Mouse (Mus musculus): ENCODE data around the gene Ogfod2. TPM values are rescaled to one million over a fixed set of nuclear protein-coding genes. Genes with fewer than 3 reads are reported as not detected.

Ogfod2 gene
- total RNA-seq, 1 experiment from 2014 or later: 8.5 TPM

DNA sequence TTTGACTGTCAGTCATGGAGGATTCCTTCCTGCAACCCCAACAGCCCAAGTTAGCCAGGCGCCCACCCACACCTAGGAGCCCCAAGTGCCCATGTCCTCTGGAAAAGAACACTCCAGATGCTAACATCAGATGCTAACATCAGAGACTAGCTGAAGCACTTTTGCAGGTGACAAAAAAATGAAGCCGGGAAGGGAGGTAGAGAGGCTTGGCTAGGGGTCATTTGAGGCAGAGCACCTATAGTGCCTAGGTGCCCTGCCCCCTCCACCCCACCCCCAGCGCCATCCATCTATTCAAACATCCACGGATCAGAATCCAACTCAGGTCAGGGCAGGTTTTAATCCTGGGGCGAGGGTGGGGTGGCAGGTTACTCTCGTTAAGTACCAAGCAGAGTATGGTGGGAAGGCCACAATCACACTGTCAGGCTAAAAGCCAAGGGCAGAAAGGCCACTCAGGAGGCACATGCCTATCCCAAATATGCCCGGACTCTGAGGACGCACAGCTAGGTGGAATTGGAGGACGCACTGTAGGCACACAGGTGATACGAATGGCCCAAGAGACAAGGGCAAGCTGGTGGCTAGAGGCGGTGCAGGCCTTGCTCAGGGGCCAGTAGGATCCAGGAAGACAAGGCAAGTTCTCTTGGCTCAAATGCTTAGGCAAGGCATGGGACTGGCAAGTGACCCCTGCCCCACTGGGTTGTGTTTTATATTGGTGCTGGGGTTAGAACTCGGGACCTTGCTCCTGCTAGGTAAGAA, 18.1 kb upstream of the Ogfod2 start:
- ATAC-seq (replicated peaks; ENCODE audit: low read depth, poor library complexity, severe bottlenecking): no peak

DNA sequence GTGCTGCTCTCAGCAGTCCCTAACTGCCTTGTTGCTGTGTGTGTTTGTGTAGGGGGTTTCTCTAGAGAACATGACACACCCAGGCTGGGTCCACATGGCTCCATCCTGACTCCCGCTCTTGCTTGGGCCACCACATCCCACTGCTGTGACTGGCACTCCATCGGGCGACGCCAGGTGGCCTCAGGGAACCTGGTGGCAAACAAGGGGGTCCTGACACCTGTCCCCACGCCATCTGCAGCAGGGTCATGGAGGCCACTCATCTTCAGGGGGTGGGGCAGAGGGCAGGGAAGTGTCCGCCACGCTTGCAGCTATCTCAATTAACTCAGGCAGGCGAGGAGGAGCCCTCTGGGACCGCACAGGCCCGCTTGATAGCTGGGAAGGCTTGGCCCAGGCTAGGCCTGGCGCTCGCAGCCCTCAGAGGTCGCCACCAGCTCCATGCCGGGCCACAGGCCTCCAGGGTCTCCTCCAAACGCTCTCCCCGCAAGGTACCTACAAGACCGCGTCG, 17.0 kb upstream of the Ogfod2 start:
- peak; percentile 9 for ATAC-seq (replicated peaks; ENCODE audit: low read depth, poor library complexity, severe bottlenecking)

DNA sequence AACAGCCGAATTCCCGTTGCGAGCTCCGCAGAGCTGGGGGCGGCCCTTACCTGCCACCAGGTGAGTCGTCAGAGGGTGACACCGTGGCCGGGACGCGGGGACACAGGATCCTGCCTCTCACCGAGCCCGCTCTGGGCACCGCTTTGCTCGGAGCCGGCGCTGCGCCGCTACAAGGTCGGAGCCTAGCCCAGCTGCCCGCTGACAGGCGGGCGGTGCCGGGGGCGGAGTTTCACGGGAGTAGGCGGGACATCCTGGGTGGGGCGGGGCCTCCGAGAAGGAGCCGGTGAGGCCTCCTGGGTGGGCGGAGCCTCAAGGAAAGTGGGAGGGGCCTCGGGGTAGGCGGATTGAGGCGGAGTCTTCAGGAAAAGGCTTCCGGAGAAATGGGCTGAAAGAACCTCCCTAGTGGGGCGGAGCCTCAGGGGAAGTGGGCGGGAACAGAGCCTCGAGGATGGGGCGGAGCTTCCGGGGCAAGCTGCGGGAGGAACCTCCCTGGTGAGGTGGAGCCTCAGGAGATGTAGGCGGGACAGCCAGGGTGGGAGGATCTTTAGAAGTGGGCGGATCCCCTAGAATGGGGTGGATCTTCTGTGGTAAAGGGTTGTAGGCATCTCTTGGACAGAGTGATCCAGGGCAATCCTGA, 16.4 kb upstream of the Ogfod2 start, which contains the start of gene Abcb9:
Gene Abcb9 (minus strand): TSS at position 203 of the 637 bp plus-strand sequence.
- ATAC-seq (replicated peaks; ENCODE audit: low read depth, poor library complexity, severe bottlenecking): peak; percentile 88

DNA sequence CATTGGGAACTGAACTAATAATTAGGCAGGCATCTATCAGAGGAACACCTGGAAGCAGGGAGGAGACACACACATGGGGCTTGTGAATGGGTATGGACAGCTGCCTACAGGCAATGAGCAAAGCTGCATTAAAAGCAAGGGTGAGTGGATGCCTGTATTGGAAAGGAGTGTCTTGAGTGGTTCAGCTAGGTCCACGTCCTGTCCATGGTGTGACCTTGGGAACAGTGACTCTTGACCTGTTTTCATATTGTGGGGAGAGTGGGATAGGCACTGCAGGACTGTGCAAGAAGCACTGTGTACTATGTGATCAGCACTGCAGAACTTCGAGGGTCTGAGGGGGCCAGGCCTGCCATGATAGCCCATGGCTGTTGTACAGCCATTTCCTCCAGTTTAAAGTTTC, 13.2 kb upstream of the Ogfod2 start:
- no peak for ATAC-seq (replicated peaks; ENCODE audit: low read depth, poor library complexity, severe bottlenecking)

DNA sequence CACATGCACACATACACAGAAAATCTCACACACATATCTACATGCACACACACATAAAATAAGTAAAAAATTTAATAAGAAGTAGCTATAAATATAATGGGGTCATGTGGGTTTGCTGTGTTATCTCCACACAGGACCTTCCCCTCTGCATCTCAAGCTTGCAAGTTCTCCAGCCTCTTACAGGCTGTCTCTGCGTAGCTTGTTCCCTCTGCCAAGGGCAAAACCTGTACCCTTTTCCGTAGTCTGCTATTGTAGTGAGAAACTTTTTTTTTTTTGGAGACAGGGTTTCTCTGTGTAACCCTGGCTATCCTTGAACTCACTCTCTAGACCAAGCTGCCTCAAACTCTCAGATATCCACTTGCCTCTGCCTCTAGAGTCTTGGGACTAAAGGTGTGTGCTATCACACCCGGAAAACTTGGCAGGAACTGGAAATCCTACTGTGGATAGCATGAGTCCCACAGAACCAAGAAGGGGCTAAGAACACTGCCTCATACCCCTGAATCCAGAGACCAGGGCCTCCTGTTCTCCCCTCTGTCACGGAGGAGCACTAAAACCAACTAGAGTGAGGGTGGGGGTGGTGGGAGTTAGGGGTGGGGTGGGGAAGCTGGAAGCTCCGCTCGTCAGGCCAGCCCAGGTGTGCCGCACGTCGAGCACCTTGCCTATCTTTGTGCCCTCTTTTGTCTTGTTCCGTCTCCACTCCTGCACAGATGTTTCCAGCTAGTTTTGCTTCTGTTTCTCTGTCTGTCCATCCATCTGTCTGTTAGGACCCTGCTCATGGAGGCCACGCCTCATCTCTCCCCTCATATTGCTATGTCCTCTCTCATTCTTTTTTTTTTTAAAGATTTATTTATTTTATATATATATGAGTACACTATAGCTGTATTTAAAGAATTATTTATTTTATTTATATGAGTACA, 11.7 kb upstream of the Ogfod2 start:
- ATAC-seq (replicated peaks; ENCODE audit: low read depth, poor library complexity, severe bottlenecking): no peak

DNA sequence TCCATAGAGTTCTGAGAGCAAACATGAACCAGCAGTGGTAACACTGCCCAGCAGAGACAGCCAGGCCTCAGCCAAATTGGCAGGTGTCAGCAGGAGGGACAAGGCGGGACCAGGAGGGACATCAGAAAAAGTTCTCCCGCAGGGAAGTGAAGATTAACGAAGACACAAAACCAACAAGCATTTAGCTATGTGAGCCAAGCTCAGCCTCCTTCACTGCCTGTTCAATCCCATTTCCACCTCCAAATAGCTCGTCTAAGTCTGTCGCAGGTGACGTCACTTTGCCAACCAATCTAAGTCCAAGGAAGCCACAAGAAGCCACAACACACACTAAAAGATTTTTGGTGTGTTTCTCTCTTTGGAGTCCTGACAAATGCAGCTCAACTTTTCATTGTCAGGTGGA, 9.8 kb upstream of the Ogfod2 start:
- no peak for ATAC-seq (replicated peaks; ENCODE audit: low read depth, poor library complexity, severe bottlenecking)

DNA sequence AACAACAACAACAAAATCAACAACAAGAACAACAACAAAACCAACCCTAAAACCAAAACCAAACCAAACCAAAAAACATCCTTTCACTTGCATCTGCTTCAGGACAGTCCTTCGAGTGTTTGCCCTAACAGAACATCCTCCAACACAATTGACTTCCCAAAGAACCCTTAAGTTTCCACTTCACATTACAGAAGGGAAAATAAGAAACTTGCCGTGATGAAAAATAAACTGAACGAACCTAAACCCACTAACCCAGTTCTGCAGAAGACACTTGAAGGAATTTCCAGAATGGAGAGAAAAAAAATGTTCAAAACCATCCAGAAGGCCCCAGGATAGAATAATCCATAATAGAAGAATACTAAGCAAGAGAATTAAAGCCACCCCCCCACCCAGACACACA, 9.1 kb upstream of the Ogfod2 start:
- ATAC-seq (replicated peaks; ENCODE audit: low read depth, poor library complexity, severe bottlenecking): no peak

DNA sequence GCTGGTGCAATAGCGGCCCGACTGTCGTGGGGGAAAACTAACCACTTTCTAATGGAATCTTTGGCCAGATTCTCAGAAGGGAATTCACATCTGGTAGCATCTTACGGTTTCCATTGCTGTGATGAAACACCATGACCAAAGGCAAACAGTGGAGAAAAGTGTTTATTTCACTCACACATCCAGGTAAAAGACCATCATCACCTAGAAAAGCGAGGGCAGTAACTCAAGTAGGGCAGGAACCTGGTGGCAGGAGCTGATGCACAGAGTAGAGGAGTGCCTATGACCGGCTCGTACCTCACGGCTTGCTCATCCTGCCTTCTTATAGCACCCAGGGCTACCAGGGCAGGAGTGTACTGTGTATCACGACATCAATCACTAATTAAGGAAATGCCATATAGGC, 8.5 kb upstream of the Ogfod2 start:
- no peak for ATAC-seq (replicated peaks; ENCODE audit: low read depth, poor library complexity, severe bottlenecking)

DNA sequence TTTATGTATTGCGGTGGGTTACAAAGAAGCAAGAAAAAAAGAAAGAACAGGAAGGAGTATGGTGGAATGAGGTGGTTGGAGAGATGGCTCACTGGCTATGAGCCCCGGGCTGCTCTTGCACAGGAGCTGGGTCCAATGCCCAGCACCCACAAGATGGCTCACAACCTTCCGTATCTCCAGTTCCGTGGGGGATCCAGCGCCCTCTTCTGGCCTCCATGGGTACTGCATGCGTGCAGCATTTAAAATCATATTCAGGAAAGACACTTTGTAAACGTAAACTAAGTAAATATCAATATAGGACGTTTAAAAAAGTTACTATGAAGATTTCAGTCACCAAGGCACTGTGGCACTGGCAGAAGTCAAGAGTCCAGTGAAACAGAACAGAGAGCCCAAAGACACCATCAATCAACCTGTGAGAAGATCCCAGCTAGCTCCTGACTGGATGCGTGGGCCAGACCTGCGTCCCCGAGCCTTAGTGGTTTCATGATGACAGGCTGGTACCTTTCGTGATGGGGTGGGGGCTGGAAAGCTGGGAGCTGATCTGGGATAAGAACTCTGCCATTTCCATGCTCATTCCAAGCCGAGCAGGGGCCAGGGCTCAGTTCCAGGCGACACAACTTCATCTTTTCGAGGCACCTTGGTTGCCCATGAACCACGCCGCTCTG, 888 bp upstream of the Ogfod2 start:
- ATAC-seq (replicated peaks; ENCODE audit: low read depth, poor library complexity, severe bottlenecking): no peak

DNA sequence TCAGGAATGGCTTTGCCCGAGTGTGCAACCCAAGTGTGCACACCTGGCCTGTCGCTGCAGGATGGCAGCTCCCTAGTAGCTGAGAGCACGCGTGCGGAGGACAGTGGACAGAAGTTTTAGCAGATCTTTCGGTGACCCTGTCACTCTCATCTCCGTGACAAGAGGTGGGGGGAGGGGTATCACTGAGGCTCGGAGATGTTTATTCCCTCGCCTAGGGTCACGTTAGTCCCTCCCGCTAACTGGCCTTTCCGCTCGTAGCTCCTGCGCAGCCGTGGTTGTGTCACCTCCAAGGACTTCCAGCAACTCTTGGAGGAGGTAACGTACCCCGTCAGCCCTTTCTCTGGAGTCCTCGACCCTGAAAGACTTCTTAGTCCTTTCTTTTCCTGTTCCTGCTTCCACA, 434 bp downstream of the Ogfod2 start:
- no peak for ATAC-seq (replicated peaks; ENCODE audit: low read depth, poor library complexity, severe bottlenecking)

DNA sequence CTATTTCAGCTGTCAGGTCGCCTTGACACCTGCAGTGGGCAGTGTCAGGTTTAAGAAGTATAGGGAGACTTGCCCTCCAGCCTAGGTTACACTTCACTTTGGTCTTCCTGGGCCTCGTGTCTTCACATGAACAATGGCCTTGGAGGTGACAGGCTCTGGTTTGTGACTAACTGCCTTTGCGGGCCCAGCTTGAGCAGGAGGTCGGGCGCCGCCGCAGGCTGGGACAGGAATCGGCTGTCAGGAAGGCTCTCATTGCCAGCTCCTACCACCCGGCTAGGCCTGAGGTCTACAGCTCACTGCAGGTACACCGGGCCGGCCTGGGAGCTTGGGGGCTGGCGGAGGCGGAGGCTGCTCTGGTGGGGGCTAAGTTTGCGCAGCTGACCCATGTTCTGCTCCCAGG, 933 bp downstream of the Ogfod2 start:
- peak; percentile 45 for ATAC-seq (replicated peaks; ENCODE audit: low read depth, poor library complexity, severe bottlenecking)

DNA sequence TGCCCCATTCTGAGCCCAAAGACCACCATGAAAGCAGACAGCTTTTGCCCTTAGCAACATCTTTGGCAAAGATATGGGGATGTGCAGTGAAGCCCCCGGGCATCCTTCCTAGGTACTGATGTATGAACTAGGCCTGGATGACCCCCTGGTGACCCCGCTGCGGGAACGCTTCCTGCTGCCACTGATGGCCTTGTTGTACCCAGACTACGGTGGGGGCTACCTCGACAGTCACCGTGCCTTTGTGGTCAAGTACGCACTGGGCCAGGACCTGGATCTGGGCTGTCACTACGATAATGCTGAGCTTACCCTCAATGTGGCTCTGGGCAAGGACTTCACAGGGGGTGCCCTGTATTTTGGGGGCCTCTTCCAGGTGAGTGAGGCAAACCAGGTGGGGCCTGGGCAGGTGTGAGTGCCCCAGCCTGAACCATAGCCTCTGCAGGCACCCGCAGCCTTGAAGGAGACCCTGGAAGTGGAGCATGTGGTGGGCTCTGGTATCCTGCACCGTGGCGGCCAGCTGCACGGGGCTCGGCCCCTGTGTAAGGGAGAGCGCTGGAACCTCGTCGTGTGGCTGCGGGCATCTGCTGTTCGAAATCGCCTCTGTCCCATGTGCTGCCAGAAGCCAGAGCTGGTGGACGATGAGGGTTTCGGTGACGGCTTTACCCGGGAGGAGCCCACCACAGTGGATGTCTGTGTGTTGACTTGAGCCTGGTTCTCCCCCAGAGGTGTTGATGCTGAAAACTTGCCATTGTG, 2.4 kb downstream of the Ogfod2 start:
- no peak for ATAC-seq (replicated peaks; ENCODE audit: low read depth, poor library complexity, severe bottlenecking)

DNA sequence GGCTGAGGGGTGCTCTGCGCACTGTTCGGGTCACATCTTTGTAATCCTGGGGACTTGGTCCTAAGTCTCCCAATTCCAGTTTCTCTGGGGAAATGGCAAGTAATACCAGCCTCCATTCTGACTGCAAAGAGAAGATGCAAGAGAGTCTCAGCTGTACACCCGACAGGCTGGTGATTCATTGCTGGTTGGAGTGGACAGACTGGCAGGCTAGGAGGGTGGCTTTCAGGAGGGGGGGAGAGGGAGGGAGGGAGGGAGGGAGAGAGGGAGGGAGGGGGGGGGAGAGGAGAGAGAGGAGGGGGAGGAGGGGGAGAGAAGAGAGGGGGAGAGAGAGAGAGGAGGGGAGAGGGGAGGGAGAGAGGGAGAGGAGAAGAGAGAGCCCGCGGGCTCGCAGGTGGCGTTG, 3.4 kb downstream of the Ogfod2 start:
- ATAC-seq (replicated peaks; ENCODE audit: low read depth, poor library complexity, severe bottlenecking): no peak

DNA sequence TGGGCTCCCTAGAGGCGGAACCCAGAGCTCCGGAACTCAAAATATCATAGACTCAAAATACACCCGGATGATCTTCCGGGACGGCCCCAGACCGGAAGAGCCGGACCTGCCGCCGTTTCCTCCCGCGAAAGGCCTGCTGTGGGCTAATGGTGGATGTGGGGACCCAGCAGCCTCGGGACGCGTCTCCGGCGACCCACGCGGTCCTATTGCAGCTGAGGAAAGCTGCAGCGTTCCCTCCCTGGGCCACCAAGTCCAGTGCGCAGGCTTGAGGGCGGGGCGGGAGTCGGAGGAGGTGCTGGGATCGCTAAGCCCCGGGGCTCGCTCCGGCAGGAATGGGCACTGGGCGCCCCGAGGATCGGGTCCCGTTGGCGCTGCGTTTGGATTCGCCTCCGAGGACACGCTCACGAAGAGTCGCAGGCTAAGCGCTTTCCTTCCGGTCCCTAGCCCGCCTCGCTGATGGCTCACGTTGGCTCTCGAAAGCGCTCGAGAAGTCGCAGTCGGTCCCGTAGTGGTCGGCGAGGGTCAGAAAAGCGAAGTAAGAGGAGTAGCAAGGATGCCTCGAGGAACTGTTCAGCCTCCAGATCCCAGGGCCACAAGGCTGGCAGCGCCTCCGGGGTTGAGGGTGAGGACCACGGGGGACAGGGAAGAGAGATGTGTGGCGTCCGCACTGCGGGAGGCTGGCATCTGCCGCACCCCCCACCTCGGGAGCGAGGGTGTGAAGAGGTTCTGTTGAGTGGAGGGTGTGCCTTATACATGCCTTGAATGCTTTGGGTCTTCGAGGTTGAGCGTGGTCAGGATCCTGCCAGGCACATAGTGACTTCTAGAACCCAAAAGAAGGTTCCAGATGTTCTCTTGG, 4.1 kb downstream of the Ogfod2 start, which contains the start of gene Arl6ip4:
Gene Arl6ip4 (plus strand): TSS at position 100 of the 856 bp plus-strand sequence.
- ATAC-seq (replicated peaks; ENCODE audit: low read depth, poor library complexity, severe bottlenecking): peak; percentile 27

DNA sequence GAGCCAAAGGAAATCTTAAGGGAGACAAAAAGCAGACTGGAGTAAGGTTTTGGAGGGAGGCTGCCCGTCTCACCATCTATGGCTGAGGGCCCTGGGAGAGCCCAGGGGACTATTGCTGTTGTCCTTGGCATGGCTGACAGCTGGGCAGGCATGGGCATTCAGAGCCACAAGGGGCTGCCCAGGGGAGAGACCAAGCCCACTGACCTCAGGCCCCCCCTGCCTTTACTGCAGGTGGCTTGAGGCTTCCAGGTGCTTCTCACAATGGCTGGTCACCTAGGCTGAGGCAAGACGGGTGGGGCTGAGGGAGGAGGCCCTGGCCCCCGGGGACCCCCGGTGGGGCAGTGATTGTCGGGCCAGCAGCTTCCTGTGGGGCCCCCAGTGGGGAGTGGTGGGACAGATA, 7.1 kb downstream of the Ogfod2 start:
- no peak for ATAC-seq (replicated peaks; ENCODE audit: low read depth, poor library complexity, severe bottlenecking)

DNA sequence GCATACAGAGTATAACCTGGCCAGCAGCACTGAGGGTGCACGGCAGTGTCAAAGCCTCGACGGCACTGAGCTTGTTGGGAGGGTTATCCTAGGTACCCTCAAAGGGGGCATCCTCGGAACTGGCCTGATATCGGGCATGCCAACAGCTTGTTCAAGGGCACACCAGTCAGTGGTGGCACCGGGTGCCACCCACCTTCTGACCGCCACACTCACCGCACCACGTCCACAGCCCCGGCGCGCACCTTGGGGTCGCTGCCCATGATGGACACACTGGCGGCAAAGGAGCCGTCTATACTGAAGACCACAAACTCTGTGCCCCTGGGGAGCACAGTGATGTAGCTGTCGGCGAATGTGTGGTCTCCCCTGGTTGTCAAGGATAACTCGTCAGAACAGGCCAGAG, 10.3 kb downstream of the Ogfod2 start:
- ATAC-seq (replicated peaks; ENCODE audit: low read depth, poor library complexity, severe bottlenecking): no peak

DNA sequence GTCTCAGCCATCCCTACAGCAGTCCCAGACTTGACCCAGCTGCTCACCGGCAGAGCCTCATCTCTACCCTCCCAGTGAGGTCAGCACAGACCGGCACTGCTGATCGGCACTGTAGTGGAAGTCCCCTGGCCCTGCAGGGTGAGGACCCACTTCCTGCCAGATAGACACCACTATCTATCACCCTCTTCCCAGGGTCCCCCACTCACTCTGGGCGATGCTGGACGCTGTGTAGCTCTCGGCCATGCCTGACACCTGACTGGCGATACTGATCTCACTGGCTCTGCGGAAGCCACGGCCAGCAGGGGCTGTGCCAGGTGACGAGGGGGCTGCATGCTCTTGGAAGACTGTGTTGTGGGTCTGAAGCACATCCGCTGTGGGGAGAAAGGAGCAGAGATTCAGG, 13.0 kb downstream of the Ogfod2 start:
- ATAC-seq (replicated peaks; ENCODE audit: low read depth, poor library complexity, severe bottlenecking): no peak

DNA sequence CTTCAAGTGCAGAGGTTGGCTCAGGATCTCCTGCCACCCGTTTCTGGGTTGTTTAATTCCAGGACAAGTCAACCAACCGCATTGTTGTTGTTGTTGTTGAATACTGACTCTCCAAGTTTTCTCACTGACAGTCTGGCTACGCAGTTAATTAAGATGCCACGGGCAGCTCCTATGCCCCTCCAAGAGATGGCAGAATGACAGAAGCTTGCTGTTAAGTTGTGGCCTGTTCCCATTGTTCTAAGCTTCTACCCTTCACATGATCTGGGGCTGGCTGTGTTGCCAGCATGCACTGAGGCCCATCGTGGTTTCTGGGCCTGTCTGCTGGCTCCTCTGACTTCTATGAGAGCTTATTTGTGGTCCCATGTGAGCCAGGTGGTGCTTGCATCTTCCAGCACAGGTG, 22.2 kb downstream of the Ogfod2 start:
- ATAC-seq (replicated peaks; ENCODE audit: low read depth, poor library complexity, severe bottlenecking): no peak
